Mouse (Mus musculus) heart, adult 9 months (tissue): ENCODE data around the gene Slc39a8.

Experiments
- DNase-seq, 2 experiments: peaks; one replicate each; pipeline ENCODE4 v3.0.0; 2022; ENCODE audit warnings: low spot score in 2 of 2

Slc39a8 gene

DNA sequence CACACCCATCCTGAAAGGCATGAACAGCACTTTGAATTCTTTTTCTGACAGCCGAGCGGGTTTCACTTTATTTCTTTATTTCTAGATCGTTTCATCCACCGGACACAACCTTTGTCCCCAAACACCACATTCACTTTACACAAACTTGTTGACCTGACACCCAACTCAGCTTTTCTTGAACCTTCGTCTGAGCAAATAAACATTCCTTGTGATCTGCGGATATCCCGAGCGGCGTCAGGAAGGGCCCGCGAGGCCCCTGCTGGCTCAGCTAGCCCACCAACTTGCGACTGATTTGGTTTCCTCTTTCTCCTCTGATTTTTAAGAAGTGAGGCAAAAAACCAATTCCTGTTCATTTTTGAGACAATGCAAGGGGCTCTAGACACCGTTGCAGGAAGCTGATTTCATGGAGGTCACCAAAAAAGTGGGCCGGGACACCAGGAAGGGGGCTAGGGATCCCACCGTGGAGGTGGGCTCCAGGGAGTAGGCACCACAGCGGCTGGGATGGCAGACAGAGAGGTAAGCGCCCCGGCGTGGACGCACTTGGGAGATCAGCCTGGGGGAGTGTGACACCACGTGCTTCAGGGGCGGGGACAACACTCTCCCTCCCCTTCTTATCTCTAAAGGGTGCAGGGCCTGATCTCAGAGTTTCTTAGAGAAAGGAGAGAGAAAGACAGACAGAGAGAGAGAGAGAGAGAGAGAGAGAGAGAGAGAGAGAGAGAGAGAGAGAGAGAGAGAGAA, at the start of gene Slc39a8:
Slc39a8 (plus strand) TSS at position 264 of the 738 bp plus-strand sequence.
- DNase-seq: peak; percentile 72 to 75

DNA sequence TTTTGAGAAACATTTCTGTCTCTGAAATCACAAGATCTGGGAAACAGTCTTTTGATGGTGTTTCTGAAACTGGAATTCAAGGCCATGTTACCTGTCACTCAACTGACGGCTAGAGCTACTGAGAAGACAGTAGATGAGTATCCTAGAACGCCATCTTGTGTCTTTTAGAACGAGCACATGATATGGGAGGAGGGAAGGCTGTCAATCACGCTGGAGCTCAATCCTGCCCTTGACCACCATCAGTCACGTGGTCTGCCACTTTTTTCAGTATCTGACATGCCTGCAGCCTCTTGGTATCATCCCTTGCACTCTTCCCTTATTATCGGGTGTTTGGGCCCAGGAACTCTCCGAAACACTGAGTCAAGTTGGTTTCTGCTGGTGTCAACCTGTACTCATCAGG, 40.0 kb upstream of the Slc39a8 start:
- DNase-seq: no peak

DNA sequence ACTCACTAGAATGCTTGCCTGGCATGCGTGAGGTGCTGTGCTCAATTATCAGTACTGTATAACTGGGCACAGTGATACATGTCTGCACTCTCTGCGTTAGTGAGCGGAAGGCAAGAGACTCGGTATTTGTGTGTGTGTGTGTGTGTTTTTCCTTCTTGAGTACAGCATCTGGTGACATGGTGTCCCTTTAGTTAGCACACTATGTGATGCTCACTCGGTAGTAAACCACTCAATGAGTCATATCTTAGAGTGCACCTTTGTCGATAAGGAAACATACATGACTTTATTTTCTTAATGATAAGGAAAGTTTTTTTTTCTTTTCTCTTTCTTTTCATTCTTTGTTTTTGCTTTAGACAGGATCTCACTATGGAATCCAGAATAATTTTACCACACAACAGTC, 29.0 kb upstream of the Slc39a8 start:
- DNase-seq: no peak

DNA sequence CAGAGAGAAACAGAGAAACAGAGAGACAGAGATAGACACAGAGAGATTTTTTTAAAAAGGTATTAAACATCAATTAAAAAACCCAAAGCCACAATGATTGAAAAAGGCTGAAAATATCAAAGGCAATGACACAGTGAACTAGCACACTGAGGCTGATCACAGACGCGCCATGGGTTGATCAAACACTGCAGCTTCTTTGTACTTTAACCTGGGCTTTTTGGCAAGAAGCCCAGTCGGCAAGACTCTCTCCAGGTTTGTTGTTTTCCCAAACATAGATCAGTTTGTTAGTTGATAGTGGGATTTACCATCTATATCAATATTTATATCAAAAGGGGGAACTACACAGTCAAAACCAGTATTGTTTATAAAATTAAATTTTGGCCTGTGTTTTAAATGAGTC, 26.8 kb upstream of the Slc39a8 start:
- no peak for DNase-seq

DNA sequence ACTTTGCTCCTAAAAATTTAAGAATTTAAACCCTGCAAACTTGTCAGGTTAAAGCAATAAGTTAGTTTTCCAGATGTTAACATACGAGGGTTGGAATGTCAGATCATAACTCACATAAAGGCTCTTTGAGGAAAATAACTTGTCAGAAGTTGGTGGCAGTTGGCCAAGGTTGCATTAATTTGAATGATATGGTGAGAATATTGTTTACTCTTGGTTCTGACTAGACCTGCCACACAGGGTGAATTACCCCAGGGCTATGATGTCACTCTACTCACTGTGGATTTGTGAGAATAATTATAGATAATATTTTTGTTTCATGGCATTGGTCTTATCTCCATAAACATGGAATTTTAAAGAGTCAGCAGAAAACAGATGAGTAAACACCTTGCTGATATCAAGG, 26.4 kb upstream of the Slc39a8 start:
- DNase-seq: no peak

DNA sequence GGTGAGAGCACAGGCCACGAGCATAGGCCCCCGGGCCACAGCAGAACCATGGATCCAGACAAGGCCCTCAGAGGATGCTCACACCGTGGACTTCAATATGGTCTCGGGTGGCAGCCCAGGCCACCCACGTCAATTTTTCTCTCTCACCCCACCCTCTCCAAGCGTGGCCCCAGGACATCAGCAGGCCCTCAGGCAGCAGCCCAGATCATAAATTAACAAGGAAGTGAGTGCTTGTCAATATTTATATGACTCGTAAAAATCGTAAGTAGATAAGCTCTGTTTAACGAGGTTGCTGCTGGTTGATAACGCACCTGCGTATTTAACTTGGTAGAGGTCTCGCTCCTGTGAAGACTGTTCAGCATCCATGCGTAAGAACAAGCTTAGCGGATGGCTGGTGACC, 10.4 kb upstream of the Slc39a8 start:
- no peak for DNase-seq

DNA sequence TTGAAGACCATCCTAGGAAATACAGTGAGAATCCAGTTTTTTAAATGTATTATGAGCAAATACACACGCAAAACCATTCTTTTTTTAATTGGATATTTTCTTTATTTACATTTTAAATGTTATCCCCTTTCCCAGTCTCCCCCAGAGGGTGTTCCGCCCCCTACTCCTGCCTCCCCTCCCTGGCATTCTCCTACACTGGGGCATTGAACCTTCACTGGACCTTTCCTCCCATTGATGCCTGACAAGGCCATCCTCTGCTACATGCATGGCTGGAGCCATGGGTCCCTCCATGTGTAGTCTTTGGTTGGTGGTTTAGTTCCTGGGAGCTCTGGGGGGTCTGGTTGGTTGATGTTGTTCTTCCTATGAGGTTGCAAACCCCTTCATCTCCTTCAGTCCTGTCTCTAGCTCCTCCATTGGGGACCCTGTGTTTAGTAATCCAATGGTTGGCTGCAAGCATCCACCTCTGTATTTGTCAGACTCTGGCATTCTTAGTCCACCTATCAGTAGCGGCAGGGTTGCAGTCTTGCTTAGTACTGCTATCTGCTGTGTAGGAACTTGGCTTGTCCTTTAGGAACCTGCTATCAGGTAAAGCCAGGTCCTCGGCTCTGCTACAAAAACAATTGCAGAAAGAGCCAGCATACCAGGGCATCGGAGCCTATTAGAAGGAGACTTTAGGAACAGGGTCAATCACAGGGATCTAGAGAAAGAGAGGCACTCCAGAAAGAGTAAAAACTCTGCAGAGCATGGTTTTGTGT, 8.9 kb upstream of the Slc39a8 start:
- DNase-seq: no peak

DNA sequence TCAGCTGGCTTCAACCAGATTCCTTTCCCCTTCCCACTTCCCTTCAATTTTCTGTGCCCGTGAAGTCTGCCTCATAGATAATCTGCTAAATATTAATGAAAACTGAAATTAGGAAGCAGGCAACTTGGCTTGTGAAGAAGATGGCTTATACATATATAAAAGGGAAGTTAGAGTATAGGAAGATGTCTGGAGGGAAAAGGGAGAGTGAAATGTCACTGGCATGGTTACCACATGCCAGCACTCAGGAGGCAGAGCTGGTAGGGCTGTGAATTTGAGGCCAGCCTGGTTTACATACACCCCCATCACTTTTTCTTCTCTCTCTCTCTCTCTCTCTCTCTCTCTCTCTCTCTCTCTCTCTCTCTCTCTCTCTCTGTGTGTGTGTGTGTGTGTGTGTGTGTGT, 8.0 kb upstream of the Slc39a8 start:
- DNase-seq: no peak

DNA sequence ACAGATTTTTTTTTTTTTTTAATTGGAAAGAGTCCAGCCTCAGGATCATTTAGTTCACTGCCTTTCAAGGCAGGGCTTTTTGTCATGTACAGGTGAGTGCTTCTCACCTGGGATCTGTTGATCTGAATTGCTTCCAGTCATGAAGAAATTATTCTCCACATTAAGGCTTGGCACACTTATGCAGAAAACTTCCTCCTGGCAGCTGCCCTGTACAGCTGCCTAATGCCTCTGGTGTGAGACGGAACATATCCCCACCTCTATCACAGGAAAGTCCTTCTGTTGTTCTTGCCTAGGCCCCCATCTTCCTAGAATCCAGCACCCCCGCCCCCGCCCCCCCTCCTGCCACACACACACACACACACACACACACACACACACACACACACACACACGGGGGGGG, 643 bp upstream of the Slc39a8 start:
- no peak for DNase-seq

DNA sequence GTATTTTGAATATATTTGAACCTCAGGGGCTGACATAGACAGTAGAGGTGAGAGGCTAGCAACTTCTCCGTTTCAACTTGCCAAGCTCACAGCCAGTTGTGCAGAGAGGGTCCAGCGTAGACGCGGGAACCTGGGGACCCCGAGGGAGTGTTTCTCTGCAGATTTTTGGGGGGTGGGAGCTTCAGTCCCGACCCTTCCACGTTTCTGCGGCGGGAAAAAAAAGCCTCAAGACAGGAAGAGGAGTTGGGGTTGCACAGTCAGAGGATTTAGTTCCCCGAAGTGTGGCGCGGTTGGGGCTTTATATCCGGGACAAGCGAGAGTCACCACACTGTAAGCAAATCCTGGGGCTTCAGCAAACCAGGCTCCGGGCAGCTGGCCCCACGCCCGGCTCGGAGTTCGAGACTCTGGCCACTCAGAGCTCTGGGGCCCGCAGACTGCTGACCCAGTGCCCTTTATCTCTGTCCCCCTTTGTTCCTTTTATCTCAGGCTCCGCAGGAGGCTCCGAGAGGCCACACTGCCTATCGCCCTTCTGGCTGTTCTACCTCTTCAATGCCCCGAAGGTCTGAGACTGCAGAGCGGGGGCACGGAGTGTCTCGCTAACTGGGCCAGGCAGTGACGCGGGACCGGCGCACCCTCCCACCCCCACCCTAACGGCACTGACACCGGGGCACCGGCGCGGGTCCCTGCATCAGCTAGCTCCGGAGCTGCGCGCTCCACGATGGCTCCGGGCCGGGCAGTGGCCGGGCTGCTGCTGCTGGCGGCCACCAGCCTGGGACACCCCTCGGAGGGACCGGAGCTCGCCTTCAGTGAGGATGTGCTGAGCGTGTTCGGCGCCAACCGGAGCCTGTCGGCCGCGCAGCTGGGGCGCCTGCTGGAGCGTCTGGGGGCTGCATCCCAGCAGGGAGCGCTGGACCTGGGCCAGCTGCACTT, 940 bp downstream of the Slc39a8 start:
- DNase-seq: peak; percentile 45 to 49

DNA sequence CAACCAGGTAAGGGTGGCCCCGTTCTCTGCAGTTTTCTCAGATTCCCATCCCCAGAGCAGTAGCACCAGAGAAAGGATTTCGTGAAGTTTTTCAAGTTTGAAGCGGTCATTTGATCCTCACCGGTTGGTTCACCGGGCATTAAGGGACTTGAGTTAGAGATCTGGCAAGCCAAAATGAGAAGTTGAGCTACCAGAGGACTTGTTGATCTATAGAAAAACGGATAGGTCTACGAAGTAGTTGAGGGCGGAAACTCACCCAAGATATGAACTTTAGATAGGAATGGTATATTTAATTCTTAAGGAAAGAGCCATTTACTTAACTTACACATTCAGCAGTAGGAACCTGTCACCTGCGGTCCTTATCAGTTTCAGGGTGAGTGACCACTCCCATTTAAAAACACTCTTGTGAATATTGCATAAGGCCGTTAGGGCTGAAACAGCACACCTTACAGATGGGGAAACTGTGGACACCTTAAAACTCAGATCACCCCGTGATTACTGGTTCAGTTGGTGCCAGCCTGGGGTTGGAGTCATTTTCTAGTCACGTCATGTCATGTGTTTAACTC, 1.7 kb downstream of the Slc39a8 start:
- no peak for DNase-seq

DNA sequence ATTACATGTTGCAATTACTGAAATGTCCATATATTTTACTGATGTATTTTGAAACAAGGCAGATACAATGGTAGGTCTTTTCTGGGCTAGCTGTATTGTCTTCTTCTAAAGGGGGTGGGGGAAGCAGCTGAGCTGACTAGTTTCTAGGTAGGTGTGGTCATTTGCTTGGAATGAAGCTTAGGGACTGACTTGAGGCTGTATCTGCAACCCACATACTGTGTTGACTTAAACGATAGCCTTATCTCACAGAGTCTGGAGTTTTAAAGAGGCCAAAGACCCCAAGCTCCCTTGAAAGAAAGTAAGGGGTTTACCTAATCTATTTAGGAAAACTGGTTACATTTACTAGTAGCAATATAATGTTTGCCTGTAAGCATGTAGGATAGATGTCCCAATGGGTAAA, 2.9 kb downstream of the Slc39a8 start:
- DNase-seq: no peak

DNA sequence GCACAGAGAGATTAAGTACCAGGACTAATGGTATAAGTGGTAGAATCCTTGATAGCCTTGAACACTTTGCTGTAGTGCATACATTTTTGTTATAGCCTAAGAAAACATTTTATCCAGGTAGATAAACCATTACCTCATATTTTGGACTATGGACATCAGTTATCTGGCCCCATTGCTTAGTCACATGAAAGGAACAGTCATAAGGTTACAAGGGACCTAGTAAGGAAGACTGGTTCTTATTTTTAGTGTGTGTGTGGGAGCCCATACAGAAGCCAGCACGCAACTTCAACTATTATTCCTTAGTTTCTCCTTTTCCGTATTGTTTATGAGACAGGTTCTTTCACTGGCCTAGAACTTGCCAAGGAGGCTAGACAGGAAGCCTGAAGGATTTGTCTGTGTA, 7.4 kb downstream of the Slc39a8 start:
- DNase-seq: no peak

DNA sequence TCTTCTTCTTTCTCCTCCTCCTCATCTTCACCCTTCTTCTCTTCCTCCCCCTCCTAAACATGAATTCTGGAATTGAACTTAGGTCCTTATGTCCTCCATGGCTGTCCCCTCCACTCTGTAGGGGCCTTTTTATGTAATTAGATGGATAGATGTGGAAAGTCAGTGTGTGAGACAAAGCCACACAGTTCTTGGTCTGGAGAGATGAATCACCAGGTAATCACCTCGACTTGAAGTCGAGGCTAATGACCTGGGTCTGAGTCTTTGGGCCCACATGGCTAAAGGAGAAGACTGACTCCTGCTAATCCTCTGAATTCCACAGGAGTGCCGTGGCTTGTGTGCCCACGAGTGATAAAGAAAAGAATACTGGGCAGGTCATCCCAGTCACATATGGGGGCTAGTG, 7.8 kb downstream of the Slc39a8 start:
- no peak for DNase-seq

DNA sequence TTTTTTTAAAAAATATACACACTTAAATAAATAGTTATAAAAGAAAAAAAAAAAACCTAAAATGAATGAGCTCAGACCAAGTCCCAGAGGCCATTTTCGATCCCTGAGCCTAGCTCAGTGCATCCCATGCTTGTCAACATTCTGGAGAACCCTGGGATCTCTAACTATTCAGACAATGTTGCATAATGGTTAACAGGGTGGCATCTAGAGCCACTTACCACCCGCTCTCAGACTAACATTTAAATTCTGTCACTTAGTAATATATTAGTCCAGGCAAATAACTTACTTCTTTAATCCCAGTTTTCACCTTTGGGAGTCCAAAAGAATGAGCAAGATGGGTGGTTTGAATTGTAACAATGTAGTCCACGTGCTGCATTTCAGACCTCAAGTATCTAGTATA, 9.9 kb downstream of the Slc39a8 start:
- DNase-seq: no peak

DNA sequence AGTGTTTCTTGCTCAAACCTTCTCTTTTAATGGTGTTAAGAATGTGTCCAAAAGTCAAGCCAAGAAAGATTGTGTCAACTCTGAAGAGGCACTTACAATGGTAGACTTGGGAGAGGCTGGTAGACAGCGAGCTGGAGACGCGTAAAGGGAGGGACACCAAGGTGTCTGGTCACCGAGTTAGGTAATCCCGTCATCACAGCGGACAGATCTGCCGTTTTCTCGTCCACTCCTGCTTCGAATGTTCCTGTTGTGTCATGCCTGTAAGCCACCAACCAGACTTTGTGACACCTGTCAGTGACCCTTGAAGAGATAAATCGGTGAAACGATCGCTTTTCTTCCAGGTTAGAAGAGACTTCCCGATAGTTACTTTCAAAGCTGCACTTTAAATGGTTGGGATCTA, 14.5 kb downstream of the Slc39a8 start:
- no peak for DNase-seq

DNA sequence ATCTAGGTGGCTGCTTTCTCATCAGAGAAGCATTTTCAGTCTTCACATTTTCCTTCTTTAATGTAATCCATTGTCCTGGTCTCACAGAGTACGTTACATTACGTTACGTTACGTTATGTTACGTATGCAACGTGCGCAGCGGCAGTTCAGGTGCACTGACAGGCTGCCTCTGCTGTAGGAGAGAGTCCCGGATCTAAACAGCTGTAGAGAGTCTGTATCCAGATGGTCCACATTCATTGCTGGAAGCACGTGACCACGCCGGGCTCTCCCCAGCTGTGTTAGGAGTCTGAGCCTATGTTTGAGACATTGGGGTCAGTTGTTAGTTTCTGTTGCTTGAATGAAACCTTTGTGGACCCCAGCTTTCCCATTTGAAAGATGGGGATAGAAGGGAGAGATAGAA, 15.1 kb downstream of the Slc39a8 start:
- no peak for DNase-seq

DNA sequence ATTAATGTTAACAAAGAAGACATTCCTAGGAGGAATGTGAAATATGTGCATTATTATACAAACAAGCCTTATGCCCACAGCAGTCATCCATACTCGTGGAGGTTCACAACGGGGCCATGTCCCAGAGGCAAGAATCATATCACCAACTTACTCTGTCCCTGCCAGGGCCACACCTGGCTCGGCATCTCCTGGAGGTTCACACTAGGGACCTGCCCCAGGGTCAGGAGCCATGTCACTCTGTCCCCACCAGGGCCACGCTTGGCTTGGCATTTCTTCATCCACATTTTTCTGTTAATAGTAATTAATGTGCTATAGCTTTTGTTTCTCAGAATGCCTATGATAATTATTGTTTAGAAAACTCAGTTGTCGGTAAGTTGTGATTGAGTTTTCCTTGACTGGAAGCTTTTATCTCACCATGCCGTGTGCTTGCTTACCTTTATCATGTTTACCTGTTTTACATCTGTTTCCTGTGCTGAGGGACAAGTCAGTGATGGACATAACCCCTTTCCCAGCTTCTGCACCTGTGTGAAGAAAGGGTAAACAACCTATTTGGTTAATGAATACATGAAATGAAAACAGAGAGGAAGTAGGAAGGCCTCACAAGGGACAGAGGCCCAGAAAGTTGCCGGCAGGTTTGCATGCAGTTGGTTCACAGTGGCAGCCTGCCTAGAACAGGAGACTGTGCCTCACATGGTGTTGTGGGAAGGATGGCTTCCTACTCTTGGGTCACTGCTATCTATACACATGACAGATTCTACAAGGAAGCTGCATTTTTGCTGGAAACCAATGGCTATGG, 16.8 kb downstream of the Slc39a8 start:
- no peak for DNase-seq

DNA sequence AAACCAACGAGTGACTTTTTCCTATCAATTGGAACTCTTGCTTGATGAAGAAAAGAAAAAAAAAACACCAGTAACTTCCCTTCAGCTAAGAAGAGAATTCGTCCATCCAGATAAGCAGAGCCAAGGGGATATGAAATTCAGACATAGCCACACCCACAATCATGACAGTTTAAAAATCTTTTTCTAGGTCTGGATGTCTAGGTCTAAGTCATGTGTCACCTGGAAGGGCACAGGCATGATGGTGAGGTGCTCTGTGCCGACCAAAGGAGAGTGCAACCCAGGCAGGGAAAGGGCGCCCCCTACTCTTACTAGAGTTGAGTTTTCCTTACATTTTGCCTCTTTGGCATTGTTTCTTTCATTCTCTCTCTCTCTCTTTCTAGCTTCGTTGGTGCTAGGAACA, 18.1 kb downstream of the Slc39a8 start:
- no peak for DNase-seq

DNA sequence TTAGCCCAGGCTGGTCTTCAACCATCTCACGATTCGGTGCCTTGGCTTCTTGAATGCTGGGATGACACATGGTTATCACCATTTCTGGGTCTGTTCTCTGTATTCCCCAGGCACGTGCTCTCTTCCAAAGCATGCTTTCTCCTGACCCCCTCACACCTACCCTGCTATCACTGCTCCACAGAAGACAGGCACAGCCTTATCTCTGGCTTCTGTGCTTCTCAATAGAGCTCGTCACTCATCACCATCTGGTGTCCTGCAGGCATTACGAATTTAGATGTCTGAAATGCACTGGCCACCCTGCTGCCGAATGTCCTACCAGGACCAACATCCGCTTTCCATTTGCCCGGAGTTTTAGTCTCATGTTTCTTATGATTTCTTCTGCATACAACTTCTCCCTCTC, 18.6 kb downstream of the Slc39a8 start:
- no peak for DNase-seq

DNA sequence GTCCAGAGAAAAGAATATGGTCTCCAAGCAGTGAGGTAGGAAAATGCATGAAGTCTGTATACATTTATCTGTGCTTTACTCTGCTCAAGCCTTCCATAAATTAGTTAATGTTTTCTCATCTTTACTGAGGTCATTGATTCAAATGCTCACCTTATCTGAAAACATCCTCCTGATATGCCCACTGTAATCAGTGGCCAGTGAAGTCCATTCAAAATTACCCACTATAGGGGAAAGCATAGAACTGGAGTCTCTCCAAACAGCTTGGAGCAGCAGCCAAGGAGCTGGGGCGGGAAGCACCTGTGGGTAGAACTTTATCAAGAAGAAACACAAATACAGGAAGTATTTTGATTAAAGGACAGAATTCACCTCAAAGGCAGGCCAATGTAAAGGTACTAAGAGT, 19.8 kb downstream of the Slc39a8 start:
- DNase-seq: no peak
